Mouse (Mus musculus) neural tube, embryonic 12.5 days (tissue): Measurements from ENCODE around the gene Eya3. TPM values are rescaled to one million over a fixed set of nuclear protein-coding genes. Genes with fewer than 3 reads are reported as not detected.

ENCODE experiments used
- polyA plus RNA-seq: library from polyadenylated mRNA; unstranded; fragments of >200 nt; fragmentation: Nextera tagmentation; extraction: Ambion mirVana; gene quantifications from 2 replicates; pipeline ENCODE4 v1.2.1, GENCODE M21; 2016

The Eya3 gene
- polyA plus RNA-seq, 1 experiment from 2014 or later, result 26.1 TPM

Other genes with a start within 250 kb of the Eya3 start
- 16.2 and 18.3 TPM in 2 replicates for gene Phactr4, start 216.5 kb upstream of the Eya3 start, polyA plus RNA-seq
- 18.8 and 24.2 TPM in 2 replicates for gene Med18, start 175.1 kb upstream of the Eya3 start, polyA plus RNA-seq
- 10.2 and 10.3 TPM in 2 replicates for gene Sesn2, start 128.5 kb upstream of the Eya3 start, polyA plus RNA-seq
- gene Atpif1, start 105.3 kb upstream of the Eya3 start, polyA plus RNA-seq, result 1,288 and 1,313 TPM in 2 replicates
- 167 and 191 TPM in 2 replicates for gene Dnajc8, start 103.4 kb upstream of the Eya3 start, polyA plus RNA-seq
- 0.64 and 0.66 TPM in 2 replicates for gene Ptafr, start 74.9 kb upstream of the Eya3 start, polyA plus RNA-seq
- gene Xkr8, start 93.6 kb downstream of the Eya3 start, polyA plus RNA-seq, result 3.4 and 3.6 TPM in 2 replicates
- 1.0 and 1.5 TPM in 2 replicates for gene Smpdl3b, start 118.3 kb downstream of the Eya3 start, polyA plus RNA-seq
- gene Rpa2, start 129.3 kb downstream of the Eya3 start, polyA plus RNA-seq, result 78.5 and 84.2 TPM in 2 replicates
- 0.74 and 0.79 TPM in 2 replicates for gene Themis2, start 157.4 kb downstream of the Eya3 start, polyA plus RNA-seq
- gene Ppp1r8, start 204.2 kb downstream of the Eya3 start, polyA plus RNA-seq, result 53.3 and 62.5 TPM in 2 replicates
- 108 and 110 TPM in 2 replicates for gene Stx12, start 245.5 kb downstream of the Eya3 start, polyA plus RNA-seq